Mouse (Mus musculus): ENCODE data around the gene Ang4. TPM values are rescaled to one million over a fixed set of nuclear protein-coding genes. Genes with fewer than 3 reads are reported as not detected.

Gene Ang4
- polyA plus RNA-seq (2017; shearing (Covaris generic)): not detected

GRCm38 (mm10) chr14:51773490-51773889 lies at the start of gene Ang4:
Ang4 (minus strand) TSS chr14:51773590.

GRCm38 (mm10) chr14:51799746-51800145 lies 26.4 kb upstream of the Ang4 start, which contains the start of gene AY358078:
AY358078 (plus strand) TSS chr14:51800046.

DNA sequence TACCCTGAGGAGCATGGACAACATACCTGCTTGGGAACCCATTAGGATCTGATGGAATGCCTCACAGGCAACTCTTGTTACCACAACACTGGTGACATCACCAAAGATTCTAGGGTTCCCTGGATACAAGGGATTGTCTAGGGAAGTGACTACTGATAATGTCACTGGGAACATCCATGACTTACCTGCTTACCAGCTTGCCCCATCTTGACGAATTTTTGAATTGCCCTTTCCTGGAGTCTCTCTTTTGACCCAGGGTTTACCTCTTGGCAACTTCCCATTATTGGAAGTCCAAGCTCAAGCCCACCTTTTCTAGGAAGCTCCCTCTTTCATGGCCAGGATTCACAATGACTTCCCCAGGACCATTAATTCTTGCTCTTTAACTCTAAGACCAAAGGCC lies 56.3 kb downstream of the Ang4 start, which contains the start of gene Gm5800:
Gene Gm5800 (minus strand): TSS at position 101 of the 400 bp plus-strand sequence.

Other genes with a start within 250 kb of the Ang4 start
- not detected for gene Gm5622, start 220.8 kb downstream of the Ang4 start, polyA plus RNA-seq (2017; shearing (Covaris generic))
- not detected for gene Gm17175, start 199.5 kb downstream of the Ang4 start, polyA plus RNA-seq (2017; shearing (Covaris generic))
- gene Gm17174, start 181.5 kb downstream of the Ang4 start, polyA plus RNA-seq (2017; shearing (Covaris generic)): not detected
- not detected for gene Gm17078, start 162.3 kb downstream of the Ang4 start, polyA plus RNA-seq (2017; shearing (Covaris generic))
- not detected for gene Gm4181, start 137.9 kb downstream of the Ang4 start, polyA plus RNA-seq (2017; shearing (Covaris generic))
- gene Gm17079, start 78.1 kb downstream of the Ang4 start, polyA plus RNA-seq (2017; shearing (Covaris generic)): not detected
- gene Gm5800, start 56.4 kb downstream of the Ang4 start, polyA plus RNA-seq (2017; shearing (Covaris generic)): not detected
- not detected for gene AY358078, start 26.5 kb upstream of the Ang4 start, polyA plus RNA-seq (2017; shearing (Covaris generic))
- 0.59 TPM for gene Ear6, start 80.1 kb upstream of the Ang4 start, polyA plus RNA-seq (2017; shearing (Covaris generic))
- 38.5 TPM for gene Mettl17, start 111.3 kb upstream of the Ang4 start, polyA plus RNA-seq (2017; shearing (Covaris generic))
- gene Slc39a2, start 119.3 kb upstream of the Ang4 start, polyA plus RNA-seq (2017; shearing (Covaris generic)): not detected
- gene Ndrg2, start 140.6 kb upstream of the Ang4 start, polyA plus RNA-seq (2017; shearing (Covaris generic)): 11.3 TPM
- gene Tppp2, start 144.8 kb upstream of the Ang4 start, polyA plus RNA-seq (2017; shearing (Covaris generic)): not detected
- not detected for gene Rnase13, start 149.2 kb upstream of the Ang4 start, polyA plus RNA-seq (2017; shearing (Covaris generic))
- 1.1 TPM for gene Arhgef40, start 211.1 kb upstream of the Ang4 start, polyA plus RNA-seq (2017; shearing (Covaris generic))
- not detected for gene Tmem253, start 242.1 kb upstream of the Ang4 start, polyA plus RNA-seq (2017; shearing (Covaris generic))
- 13.6 TPM for gene Zfp219, start 247.1 kb upstream of the Ang4 start, polyA plus RNA-seq (2017; shearing (Covaris generic))